Mouse (Mus musculus): ENCODE measurements around the gene Gstm2. TPM values are rescaled to one million over a fixed set of nuclear protein-coding genes. Genes with fewer than 3 reads are reported as not detected.
"Not testable (repeated sequence)": the region's sequence is repeated elsewhere in the genome, so short reads cannot be mapped to it uniquely, and the experiment has no call there.

Gstm2 gene
- polyA plus RNA-seq, 1 experiment from 2014 or later = 14.4 TPM

DNA sequence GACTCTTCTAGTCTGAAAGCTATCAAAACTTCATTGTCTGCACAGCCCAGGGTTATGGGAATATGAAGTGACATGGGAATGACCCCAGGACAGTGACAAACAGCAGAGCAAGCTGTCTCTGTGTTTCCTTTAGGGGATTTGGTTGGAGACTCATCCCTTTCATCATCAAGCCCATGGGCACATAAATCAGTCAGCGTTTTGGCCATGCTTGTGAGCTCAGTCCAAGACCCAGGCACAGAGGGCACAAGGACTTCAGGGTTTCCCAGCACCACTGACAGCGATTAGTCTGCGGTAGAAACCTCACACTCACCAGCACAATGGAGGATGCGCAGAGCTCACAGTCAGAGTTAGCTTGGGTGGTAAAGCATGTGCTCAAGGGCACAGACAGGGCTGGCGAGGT, 32.3 kb downstream of the Gstm2 start:
- 81% methylated on average over 5 of the region's 5 CpGs for WGBS

DNA sequence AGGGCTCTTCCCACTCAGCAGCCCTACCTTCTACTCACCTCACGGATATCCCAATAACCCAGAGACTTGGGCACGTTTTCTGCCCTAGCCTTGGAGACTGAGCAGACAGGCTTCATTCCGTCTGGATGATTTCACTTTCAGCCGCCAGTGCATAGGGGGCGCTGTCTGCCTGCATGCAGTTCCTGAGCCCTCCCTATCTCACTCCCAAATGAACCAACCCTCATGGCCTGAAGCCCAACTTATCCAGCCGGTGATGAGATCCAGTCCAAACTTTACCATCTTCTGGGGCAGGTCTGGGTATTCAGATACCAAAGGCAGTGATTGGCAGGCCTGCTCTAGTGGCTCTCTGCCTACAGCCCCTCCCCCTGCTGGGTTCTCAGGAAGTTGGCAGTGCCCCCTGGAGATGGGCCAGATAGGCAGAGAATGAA, 32.9 kb downstream of the Gstm2 start:
- Histone ChIP-seq H3K9me3 (no peaks in the 10 kb centered on the region), H3K27ac (no peak overlapping the region), H3K36me3 (no peaks in the 10 kb centered on the region), H3K9ac (no peak overlapping the region), H3K27me3 (replicated peaks) (no peaks in the 10 kb centered on the region), H3K4me3 (no peak overlapping the region), H3K4me2 (replicated peaks) (no peak overlapping the region), H3K4me1 (no peaks in the 10 kb centered on the region)
- ATAC-seq (ENCODE audit: low FRiP score, low read depth) = no peak
- WGBS = 19% methylated on average over 6 of the region's 6 CpGs

More for the DNA sequence above, 32.3 kb downstream of the Gstm2 start:
- H3K9me3 ChIP-seq = no peaks in the 10 kb centered on the region
- ATAC-seq (ENCODE audit: low FRiP score, low read depth) = no peak
- H3K27ac ChIP-seq = no peak overlapping the region
- H3K4me2 ChIP-seq (replicated peaks) = no peak overlapping the region
- H3K27me3 ChIP-seq (replicated peaks) = no peaks in the 10 kb centered on the region
- H3K36me3 ChIP-seq = no peaks in the 10 kb centered on the region
- no peak overlapping the region for H3K4me3 ChIP-seq
- no peak overlapping the region for H3K9ac ChIP-seq
- H3K4me1 ChIP-seq = no peaks in the 10 kb centered on the region

DNA sequence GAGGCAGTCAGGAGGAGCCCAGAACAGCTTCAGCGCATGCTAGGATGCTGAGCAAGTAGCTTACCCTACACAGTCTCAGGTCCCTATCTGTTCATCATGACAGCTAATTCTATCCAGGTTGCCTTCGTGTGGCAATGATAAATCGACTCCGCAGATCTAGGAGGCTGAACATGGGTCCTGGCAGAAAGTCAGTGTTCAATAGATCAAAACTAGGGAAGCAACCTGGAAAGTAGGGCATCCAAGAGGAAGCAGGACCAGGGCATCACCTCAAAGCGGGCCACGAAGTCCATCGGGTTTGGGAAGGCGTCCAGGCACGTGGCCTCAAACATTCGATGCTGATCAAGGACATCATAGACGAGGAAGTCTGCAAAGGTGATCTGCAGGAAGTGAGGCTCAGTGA, 35.7 kb downstream of the Gstm2 start:
- Histone ChIP-seq H3K9ac (no peak overlapping the region), H3K27ac (no peak overlapping the region), H3K27me3 (replicated peaks) (no peaks in the 10 kb centered on the region), H3K9me3 (no peaks in the 10 kb centered on the region), H3K36me3 (no peaks in the 10 kb centered on the region), H3K4me2 (replicated peaks) (no peak overlapping the region), H3K4me3 (no peak overlapping the region), H3K4me1 (no peaks in the 10 kb centered on the region)
- WGBS = 87% methylated on average over 11 of the region's 11 CpGs
- no peak for ATAC-seq (ENCODE audit: low FRiP score, low read depth)

DNA sequence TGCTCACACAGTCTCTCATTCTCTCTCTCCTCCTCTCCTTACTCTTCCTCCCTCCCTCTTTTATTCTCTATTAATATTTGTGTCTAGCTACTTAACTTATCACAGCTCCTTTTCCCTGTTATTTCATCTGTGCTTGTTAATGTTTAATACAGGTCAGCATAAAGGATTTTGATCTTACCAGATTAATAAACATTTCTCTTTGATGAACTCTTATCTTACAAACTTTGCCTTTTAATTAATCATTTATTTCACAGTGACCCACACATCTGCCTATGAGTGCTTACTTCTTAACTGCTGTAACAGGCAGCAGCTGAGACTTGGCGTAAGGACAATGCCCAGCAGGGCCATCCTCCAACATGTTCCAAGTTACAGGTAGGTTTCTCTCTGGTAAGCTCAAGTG, 36.8 kb downstream of the Gstm2 start:
- not testable (repeated sequence) for ATAC-seq (ENCODE audit: low FRiP score, low read depth); H3K4me3 ChIP-seq; H3K9me3 ChIP-seq; H3K27ac ChIP-seq; H3K9ac ChIP-seq; H3K4me2 ChIP-seq (replicated peaks); H3K27me3 ChIP-seq (replicated peaks); H3K4me1 ChIP-seq; H3K36me3 ChIP-seq
- WGBS = 91% methylated on average over 1 of the region's 1 CpGs

DNA sequence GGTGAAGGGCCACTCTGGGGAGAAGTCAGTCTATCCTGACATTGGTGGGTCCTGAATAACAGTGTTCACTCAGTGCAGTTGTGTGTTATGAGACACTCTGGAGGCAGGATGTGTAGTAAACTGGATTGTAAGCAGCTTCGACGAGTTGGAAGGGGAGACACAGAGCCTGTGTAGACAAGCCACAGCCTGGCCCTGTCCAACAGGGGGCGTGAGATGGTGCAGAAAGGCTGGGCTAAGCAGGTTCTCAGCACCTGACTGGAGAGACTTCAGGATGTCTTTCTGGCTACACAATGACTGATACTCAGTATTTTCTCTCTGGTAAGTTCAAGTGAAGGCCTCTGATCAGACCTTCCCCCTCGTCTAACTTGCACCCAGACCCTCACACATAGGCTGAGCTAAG, 40.5 kb downstream of the Gstm2 start:
- Histone ChIP-seq H3K9me3 (no peaks in the 10 kb centered on the region), H3K27me3 (replicated peaks) (no peaks in the 10 kb centered on the region), H3K36me3 (no peaks in the 10 kb centered on the region), H3K4me1 (0 out of 2 replicates have a peak, but pooled peaks cover 5% of the 10 kb centered on the region), H3K4me3 (no peak overlapping the region), H3K9ac (no peak overlapping the region), H3K4me2 (replicated peaks) (no peak overlapping the region), H3K27ac (no peak overlapping the region)
- ATAC-seq (ENCODE audit: low FRiP score, low read depth) = no peak
- 65% methylated on average over 4 of the region's 4 CpGs for WGBS

DNA sequence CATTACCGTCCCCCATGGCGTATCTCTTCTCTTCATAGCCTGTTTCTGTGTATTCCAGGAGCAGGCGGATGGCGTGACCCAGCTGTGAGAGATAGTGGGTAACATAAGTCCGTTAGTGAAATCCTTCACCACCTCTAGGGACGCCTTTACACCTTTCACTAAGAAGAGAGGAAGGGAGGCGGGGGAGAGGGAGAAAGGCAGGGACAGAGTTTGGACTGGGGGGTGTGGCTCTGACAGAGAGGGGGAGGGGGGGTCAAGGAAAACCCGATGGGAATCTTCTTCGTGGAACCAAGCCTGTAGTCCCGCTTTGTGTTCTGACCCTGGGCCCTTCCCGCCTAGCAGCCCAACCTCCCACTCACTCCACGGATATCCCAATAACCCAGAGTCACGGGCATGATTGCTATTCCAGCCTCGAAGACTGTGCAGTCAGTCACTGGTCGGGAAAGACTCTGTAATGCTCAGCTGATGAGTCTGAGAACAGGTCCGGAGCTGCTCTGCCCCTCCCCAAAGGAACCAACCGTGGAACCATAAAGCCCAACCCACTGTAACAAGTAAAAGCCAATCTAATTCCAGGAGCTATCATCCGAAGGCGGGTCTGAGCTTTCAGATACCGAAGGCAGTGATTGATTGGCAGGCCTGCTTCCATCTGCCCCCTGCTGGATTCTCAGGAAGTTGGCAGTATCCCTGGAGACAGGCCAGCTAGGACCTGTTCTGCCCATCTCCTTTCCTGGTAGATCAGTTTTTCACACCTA, 42.8 kb downstream of the Gstm2 start, which contains the start of gene Gstm6:
Gstm6 (minus strand) TSS at position 511 of the 752 bp plus-strand sequence.
- Histone ChIP-seq H3K36me3 (no peaks in the 10 kb centered on the region), H3K27ac (no peak within 1 kb of the TSS), H3K9ac (peak within 1 kb of the TSS; percentile 35; the same call in 1 of the 2 replicates), H3K9me3 (no peaks in the 10 kb centered on the region), H3K4me3 (peak within 1 kb of the TSS; percentile 18; the same call in 1 of the 2 replicates), H3K27me3 (replicated peaks) (no peaks in the 10 kb centered on the region), H3K4me2 (replicated peaks) (peak within 1 kb of the TSS; percentile 53), H3K4me1 (0 out of 2 replicates have a peak, but pooled peaks cover 5% of the 10 kb centered on the region)
- 18% methylated on average over 20 of the region's 20 CpGs for WGBS
- peak; percentile 77 for ATAC-seq (ENCODE audit: low FRiP score, low read depth)

DNA sequence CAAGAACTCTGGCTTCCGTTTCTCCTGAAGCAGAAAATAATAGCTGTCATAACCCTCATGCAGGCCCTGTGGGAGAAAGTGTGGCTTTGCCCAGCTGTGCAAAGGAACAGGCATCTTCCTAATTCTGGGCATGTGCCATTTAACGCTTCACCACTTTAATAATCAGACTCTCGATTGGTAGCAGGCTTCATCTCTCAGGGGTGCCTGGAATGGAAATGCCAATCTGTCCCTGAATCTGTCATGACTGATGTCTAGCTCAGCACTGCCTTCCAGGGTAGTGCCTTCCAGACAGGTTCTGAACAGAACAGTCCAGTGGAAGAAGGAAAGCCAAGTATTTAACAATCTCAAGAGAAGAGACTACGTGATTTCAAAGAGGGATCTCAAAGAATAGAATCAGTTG, 45.0 kb downstream of the Gstm2 start:
- Histone ChIP-seq H3K27ac (no peak overlapping the region), H3K4me2 (replicated peaks) (no peak overlapping the region), H3K4me1 (0 out of 2 replicates have a peak, but pooled peaks cover 5% of the 10 kb centered on the region), H3K9me3 (no peaks in the 10 kb centered on the region), H3K9ac (no peak overlapping the region), H3K4me3 (no peak overlapping the region), H3K36me3 (no peaks in the 10 kb centered on the region), H3K27me3 (replicated peaks) (no peaks in the 10 kb centered on the region)
- no peak for ATAC-seq (ENCODE audit: low FRiP score, low read depth)
- 84% methylated on average over 4 of the region's 4 CpGs for WGBS

DNA sequence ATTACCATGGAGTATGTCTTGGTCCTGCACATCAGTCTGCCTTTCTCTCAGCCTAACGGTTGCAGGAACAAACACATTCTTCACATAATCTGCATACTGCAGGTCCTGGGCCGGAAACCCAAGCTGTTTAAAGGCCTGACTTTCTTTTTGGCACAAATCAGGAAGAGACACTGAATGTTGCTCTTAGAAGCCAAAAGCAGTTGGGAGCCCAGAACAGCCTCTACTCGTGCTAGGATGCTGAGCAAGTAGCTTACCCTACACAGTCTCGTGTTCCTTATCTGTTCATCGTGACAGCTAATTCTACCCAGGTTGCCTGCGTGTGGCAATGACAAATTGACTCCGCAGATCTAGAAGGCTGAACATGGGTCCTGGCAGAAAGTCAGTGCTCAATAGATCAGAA, 45.7 kb downstream of the Gstm2 start:
- whole genome bisulfite sequencing = 86% methylated on average over 7 of the region's 7 CpGs
- H3K9me3 ChIP-seq = no peaks in the 10 kb centered on the region
- H3K36me3 ChIP-seq = no peaks in the 10 kb centered on the region
- no peak overlapping the region for H3K4me3 ChIP-seq
- H3K27me3 ChIP-seq (replicated peaks) = no peaks in the 10 kb centered on the region
- H3K27ac ChIP-seq = no peak overlapping the region
- ATAC-seq (ENCODE audit: low FRiP score, low read depth) = no peak
- H3K9ac ChIP-seq = no peak overlapping the region
- H3K4me2 ChIP-seq (replicated peaks) = no peak overlapping the region
- H3K4me1 ChIP-seq = 0 out of 2 replicates have a peak, but pooled peaks cover 5% of the 10 kb centered on the region

DNA sequence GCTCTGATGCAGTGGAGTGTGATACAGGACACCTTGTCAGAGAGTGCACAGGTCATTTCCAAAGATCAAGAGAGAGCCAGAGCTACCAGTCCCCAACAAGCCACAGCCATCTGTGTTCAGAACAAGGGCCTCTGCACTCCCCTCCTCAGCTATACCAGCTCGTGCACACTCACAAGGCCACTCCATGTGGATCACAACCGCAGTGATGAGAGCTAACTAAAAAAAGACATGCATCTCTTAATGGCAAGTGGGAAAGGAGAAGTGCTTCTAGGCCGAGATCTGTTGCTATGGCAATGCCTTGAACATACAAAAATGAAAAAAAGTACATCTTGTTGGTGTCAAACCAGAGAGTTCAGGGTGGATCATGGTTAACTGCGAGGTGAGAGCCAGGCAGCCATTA, 46.4 kb downstream of the Gstm2 start:
- H3K4me1 ChIP-seq = 0 out of 2 replicates have a peak, but pooled peaks cover 5% of the 10 kb centered on the region
- no peak for ATAC-seq (ENCODE audit: low FRiP score, low read depth)
- no peaks in the 10 kb centered on the region for H3K27me3 ChIP-seq (replicated peaks)
- H3K9me3 ChIP-seq = no peaks in the 10 kb centered on the region
- H3K27ac ChIP-seq = no peak overlapping the region
- no peak overlapping the region for H3K9ac ChIP-seq
- H3K4me3 ChIP-seq = no peak overlapping the region
- H3K36me3 ChIP-seq = no peaks in the 10 kb centered on the region
- WGBS = 78% methylated on average over 4 of the region's 4 CpGs
- no peak overlapping the region for H3K4me2 ChIP-seq (replicated peaks)

DNA sequence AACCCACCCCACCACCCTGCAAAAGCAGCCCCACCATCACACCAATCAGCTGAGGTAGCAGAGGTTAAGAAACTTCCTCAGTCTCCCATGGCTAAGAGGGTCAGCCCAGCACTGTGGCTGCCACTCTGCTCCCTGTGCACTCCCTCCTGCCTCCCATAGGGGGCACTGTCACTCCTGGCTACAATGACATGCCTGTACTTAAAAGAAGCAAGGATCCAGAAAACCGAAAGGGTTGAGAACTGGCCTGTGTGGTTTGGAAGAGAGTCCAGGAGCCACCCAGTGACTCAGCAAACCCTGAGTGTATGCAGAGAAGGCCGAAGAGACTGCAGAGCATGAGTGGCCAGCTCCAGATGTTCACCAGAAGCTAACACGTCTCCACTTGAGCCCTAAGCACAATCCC, 46.9 kb downstream of the Gstm2 start:
- Histone ChIP-seq H3K9me3 (no peaks in the 10 kb centered on the region), H3K4me3 (no peak overlapping the region), H3K4me2 (replicated peaks) (no peak overlapping the region), H3K9ac (no peak overlapping the region), H3K36me3 (no peaks in the 10 kb centered on the region), H3K27me3 (replicated peaks) (no peaks in the 10 kb centered on the region), H3K4me1 (0 out of 2 replicates have a peak, but pooled peaks cover 5% of the 10 kb centered on the region), H3K27ac (no peak overlapping the region)
- no peak for ATAC-seq (ENCODE audit: low FRiP score, low read depth)
- WGBS = 54% methylated on average over 3 of the region's 3 CpGs

DNA sequence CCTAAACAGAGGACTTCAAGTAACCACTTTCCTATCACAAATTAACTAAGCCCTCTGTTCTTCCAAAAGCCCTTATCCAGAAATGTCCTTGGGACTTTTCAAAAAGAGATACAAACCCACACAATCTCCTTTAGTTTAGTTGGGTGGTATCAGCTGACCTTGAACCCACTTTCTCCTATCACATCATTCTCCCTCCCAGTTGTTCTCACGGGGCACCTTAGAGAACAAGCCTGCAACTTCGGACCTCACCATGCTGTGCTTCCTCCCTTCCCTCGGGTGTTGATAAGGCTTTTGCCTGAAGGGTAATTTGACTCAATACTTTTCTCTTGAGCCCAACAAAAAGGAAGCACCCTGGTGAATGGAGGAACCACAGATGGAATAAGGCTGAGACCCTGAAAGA, 50.4 kb downstream of the Gstm2 start:
- 68% methylated on average over 3 of the region's 3 CpGs for WGBS
- no peaks in the 10 kb centered on the region for H3K9me3 ChIP-seq

DNA sequence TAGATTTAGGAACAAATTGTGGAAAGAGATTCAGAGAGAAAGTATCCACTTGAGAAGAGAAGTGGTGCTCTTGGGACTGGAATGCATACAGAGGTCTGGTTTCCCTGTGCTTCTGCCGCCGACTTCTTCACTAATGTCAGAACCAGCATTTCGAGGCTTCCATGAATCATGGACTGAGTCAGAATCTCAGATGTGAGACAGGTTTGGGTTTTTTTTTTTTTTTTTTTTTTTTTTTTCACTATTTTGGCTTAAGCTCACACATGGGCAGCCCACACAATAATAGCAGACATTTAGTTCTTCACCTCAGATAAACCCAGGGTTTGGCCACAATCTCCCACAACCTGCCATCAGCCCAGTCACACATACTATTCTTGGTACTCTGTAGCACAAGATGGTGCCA, 51.0 kb downstream of the Gstm2 start:
- no peak overlapping the region for H3K4me3 ChIP-seq
- no peak overlapping the region for H3K4me2 ChIP-seq (replicated peaks)
- H3K9me3 ChIP-seq = no peaks in the 10 kb centered on the region
- H3K36me3 ChIP-seq = no peaks in the 10 kb centered on the region
- peaks cover 4% of the 10 kb centered on the region; the same call in 1 of the 2 replicates for H3K4me1 ChIP-seq
- H3K27me3 ChIP-seq (replicated peaks) = no peaks in the 10 kb centered on the region
- 91% methylated on average over 3 of the region's 3 CpGs for WGBS
- H3K9ac ChIP-seq = no peak overlapping the region
- H3K27ac ChIP-seq = no peak overlapping the region
- ATAC-seq (ENCODE audit: low FRiP score, low read depth) = no peak

More for the DNA sequence above, 50.4 kb downstream of the Gstm2 start:
- no peak for ATAC-seq (ENCODE audit: low FRiP score, low read depth)
- Histone ChIP-seq H3K4me3 (no peak overlapping the region), H3K27ac (no peak overlapping the region), H3K4me1 (peaks cover 3% of the 10 kb centered on the region; the same call in 1 of the 2 replicates), H3K9ac (no peak overlapping the region), H3K4me2 (replicated peaks) (no peak overlapping the region), H3K27me3 (replicated peaks) (no peaks in the 10 kb centered on the region), H3K36me3 (no peaks in the 10 kb centered on the region)

DNA sequence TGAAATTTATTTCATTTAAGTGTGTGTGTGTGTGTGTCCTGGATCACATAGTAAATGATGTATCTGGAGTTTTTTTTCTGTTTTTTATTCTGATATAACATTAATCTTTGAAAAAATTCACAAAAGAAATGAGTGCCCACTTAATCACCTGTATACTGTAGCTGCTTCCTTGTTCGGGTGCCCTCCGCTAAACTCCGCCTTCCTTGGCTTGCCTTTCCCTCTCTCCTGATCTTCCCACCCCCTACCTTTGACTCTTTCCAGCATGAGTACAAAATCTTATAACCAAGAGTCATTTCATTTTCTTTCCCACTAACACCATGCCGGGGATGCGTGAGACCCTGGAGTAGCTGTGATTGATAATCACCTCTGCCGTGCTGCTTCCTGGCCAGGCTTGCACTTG, 54.1 kb downstream of the Gstm2 start:
- no peaks in the 10 kb centered on the region for H3K9me3 ChIP-seq
- no peak overlapping the region for H3K4me2 ChIP-seq (replicated peaks)
- H3K36me3 ChIP-seq = no peaks in the 10 kb centered on the region
- peaks cover 20% of the 10 kb centered on the region for H3K4me1 ChIP-seq
- H3K9ac ChIP-seq = no peak overlapping the region
- no peaks in the 10 kb centered on the region for H3K27me3 ChIP-seq (replicated peaks)
- 83% methylated on average over 6 of the region's 6 CpGs for WGBS
- no peak overlapping the region for H3K4me3 ChIP-seq
- H3K27ac ChIP-seq = no peak overlapping the region
- ATAC-seq (ENCODE audit: low FRiP score, low read depth) = peak; percentile 23; the same call in 1 of the 2 replicates
